Mouse (Mus musculus) thymus, postnatal 36 days (tissue): ENCODE measurements around the gene Ucp3.
"Not testable (repeated sequence)": the region's sequence is repeated elsewhere in the genome, so short reads cannot be mapped to it uniquely, and the experiment has no call there.

ENCODE experiments used
- DNase-seq, 2 experiments: peaks; one replicate each; pipeline ENCODE4 v3.0.0; 2022; ENCODE audit warnings: mixed read lengths in 2 of 2

Gene Ucp3

DNA sequence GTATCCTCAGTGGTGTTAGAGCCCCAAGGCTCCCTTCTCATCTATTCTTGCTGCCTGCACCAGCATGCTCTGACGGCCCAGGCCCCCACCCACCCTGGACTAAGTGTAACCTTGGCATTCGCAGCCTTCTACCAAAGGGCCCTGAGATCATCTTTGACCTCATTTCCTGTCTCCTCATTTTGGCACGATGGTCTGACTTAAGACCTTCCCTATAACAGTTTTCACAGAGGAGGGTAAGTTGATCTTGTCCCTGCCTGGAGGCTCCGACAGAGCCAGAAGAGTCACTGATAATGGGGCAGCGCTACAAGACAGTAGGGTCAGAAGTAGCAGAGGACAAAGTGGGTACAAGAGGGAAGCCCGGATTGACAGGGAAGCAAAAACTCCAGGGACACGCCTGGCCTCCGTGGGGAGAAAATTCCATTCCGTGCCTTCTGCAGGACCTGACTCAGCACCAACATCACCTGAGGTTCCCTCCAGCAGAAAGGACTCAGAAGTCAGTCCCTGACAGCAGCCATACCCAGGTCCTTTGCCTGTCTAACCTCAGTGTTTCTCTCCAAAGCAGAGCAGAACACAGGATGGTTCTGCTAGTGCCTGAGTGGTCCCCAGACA, 1.2 kb downstream of the Ucp3 start:
- DNase-seq = no peak

DNA sequence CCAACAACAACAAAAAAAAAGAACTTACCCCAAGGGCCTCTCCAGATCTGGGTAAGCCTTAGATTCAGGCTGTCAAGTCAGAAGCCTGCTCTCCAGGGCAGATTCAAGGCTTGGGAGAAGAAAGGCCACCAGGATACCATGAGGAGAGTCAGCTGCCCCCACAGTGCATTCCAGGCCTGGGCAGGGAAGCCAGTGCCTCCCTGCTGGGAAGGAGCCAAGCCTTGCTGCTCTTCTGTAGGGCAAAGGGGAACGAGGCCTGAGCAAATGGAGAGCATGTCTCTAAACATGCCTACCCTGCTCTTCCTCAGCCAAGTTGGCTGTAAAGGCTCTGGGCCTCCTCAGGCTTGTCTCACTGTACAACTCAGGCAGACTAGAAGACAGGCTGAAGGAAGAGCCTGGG, 1.9 kb downstream of the Ucp3 start:
- DNase-seq = no peak

DNA sequence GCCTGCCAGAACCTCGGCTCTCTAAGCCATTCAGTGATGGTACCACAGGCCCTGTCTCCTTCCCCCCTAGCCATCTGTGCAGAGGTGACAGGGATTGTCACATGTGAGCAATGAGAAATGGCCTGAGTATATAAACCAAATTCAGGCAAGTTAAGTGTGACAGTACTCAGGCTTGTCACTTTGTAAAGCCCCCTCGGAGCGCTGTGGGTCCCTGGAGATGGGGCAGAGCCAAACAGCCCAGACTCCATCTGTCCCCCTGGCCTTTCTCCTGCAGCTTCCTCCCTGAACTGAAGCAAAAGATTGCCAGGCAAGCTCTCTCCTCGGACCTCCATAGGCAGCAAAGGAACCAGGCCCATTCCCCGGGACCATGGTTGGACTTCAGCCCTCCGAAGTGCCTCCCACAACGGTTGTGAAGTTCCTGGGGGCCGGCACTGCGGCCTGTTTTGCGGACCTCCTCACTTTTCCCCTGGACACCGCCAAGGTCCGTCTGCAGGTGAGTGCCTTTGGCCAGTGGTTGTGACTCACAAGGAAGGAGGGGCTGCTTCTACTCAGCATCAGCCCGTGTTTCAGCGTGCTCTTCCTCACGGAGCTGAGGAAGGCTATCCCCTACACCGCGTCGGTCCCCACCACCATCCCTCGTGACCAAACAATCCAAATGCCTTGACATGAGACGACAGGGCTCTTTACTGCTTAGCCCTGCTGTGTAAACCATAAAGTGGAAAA, 6.5 kb downstream of the Ucp3 start:
- DNase-seq = no peak

GRCm38 (mm10) chr7:100479823-100480164, 7.0 kb downstream of the Ucp3 start:
- DNase-seq = no peak

GRCm38 (mm10) chr7:100480175-100480574, 7.4 kb downstream of the Ucp3 start:
- no peak for DNase-seq

- not testable (repeated sequence) for DNase-seq
Measured at GRCm38 (mm10) chr7:100482046-100482445, 9.3 kb downstream of the Ucp3 start.

- no peak for DNase-seq
Measured at GRCm38 (mm10) chr7:100484493-100484892, 11.7 kb downstream of the Ucp3 start.

DNA sequence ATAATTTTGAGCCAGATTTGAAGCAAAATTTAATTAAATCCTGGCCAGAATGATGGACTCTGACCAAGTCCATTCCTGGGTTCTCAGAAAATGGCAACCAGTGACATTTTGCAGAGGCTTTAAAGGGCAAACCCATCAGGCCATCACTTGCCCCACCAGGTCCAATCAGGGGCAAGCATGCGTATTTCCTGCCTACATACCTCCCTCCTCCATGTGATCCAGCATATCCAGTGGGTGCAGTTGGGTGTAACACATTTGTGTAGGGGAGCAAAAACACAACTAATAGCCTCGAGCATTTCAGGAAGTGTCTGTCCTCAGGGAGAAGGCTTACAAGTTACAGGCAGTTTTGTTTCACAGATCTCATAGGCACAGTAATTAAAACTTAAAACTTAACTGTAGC, 14.5 kb downstream of the Ucp3 start:
- no peak for DNase-seq

DNA sequence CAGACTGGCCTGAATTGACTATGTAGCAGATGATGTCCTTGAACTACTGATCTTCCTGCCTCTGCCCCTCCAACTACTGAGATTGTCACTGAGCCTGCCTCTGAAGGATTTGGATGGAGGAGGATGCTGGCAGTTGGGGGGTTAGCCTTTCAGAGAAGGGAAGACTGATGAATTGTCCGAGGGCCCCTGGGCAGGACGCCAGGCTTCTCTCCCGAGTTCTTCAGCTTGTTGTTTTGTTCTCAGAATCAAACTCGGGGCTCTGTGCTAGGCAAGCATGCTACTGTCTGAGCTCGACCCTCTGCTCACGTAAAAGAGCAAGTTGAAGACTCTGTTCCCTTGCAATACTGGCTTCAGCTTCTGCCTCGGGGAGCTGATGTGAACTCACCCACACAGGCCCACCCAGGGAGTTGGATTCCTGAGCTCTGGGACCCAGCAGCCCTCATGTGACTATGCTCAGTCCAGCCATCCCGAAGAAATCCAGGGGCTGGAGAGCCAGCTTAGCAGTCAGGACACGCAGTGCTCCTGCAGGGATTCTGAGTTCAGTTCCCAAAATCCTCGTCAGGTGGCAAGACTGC, 15.8 kb downstream of the Ucp3 start:
- no peak for DNase-seq

GRCm38 (mm10) chr7:100492391-100493116, 19.8 kb downstream of the Ucp3 start:
- peak in 1 of 2 experiments; percentile 57 for DNase-seq

GRCm38 (mm10) chr7:100493117-100493483, 20.3 kb downstream of the Ucp3 start, which contains the start of gene Ucp2:
Gene Ucp2, plus strand, starts transcription at chr7:100493337.
- DNase-seq = peak; percentile 97 to 99

- DNase-seq = peak; percentile 53 to 68
Measured at GRCm38 (mm10) chr7:100493484-100494414, 21.0 kb downstream of the Ucp3 start.

GRCm38 (mm10) chr7:100494415-100494831, 21.6 kb downstream of the Ucp3 start:
- DNase-seq = peak; percentile 45 to 53

- peak; percentile 51 to 55 for DNase-seq
Measured at GRCm38 (mm10) chr7:100495042-100495441, 22.3 kb downstream of the Ucp3 start.

- peak; percentile 86 to 93 for DNase-seq
Measured at GRCm38 (mm10) chr7:100495581-100496251, 22.9 kb downstream of the Ucp3 start.

DNA sequence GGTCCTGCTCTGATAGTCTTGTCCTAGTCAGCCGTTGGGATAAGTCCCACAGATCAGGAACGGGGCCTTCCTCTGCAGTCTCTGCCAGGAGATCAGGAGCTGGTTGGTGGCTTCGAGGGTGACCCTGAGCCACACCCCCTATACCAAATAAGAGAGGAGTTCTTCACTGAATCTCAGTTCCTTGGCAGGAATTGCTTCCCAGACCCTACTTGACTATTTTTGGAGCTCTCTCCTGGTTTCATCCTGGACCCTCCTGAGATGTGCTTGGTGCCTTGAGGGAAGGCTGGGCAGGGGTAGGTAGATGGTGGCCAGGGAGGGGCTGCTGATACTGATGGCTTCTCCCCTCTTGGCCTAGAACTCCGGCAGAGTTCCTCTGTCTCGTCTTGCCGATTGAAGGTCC, 23.6 kb downstream of the Ucp3 start:
- DNase-seq = peak in 1 of 2 experiments; percentile 27

DNA sequence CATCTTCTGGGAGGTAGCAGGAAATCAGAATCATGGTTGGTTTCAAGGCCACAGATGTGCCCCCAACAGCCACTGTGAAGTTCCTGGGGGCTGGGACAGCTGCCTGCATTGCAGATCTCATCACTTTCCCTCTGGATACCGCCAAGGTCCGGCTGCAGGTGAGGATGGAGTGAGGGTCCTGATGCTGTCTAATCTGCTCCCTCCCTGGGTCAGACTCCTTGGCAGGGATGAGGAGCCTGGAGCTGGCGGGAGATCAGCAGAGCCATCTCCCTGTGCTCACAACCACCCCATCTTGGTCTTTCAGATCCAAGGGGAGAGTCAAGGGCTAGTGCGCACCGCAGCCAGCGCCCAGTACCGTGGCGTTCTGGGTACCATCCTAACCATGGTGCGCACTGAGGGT, 24.0 kb downstream of the Ucp3 start:
- peak in 1 of 2 experiments; percentile 35 for DNase-seq

- no peak for DNase-seq
Measured at GRCm38 (mm10) chr7:100497402-100497801, 24.6 kb downstream of the Ucp3 start.

- DNase-seq = peak in 1 of 2 experiments; percentile 41
Measured at GRCm38 (mm10) chr7:100497982-100498381, 25.2 kb downstream of the Ucp3 start.

GRCm38 (mm10) chr7:100499465-100499864, 26.7 kb downstream of the Ucp3 start:
- no peak for DNase-seq

- DNase-seq = peak; percentile 18 to 40
Measured at GRCm38 (mm10) chr7:100500276-100500977, 27.6 kb downstream of the Ucp3 start.
